Comparison of ENCODE assay signal across 8 mouse cellular contexts in the genomic region with DNA sequence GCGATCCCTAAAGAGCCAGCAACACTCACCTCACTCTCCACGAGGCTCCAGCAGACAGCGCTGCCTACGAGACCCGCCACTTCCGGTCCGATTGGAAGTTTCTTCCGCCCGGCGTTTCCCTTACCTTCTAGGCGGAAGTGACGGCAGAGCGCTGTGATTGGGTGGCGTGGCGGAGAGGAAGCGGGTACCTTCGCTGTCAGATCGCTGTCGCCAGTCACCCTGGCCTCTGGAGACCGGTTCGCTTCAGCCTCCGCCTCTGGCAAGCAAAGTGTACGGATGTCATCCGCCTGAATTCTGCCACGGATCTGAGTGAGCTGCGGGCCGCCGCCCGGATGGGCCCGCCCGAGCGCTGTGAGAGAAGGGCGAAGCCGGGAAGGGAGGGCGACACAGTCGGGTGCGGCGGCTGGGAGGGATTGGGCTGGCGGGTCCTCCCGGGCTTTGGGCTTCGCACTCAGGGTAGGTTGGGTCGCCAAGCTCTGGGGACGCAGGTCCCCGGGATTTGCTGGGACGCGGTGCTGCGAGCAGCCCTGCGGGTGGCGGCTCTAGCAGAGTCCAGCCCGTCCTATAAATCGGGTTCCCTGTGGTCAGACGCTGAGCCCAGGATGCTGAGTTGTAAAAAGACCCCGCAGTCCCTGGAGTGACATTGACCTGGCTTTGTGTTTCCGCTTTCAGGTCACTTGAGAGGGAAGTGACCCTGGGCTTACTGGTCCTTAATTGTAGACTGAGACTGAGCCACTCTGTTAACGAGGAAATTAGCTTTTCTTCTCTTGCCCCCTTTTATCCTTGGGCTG. TPM values are rescaled to one million over a fixed set of nuclear protein-coding genes. Genes with fewer than 3 reads are reported as not detected.
DNase-seq lines count a peak whose midpoint lies in the region; ATAC-seq and TF ChIP-seq lines count a peak whose summit lies in the region.

TSS of gene Gdap2 (plus strand) at position 67 of the 791 bp plus-strand sequence.
TSS of gene Wdr3 (minus strand) at position 93 of the 791 bp plus-strand sequence.

- no peaks in the 10 kb centered on the region for H3K27me3 ChIP-seq in ES-Bruce4 (ENCODE audit: control insufficient read depth, insufficient read depth, low read length, poor library complexity, severe bottlenecking)
- no peaks in the 10 kb centered on the region for H3K27me3 ChIP-seq in forebrain, embryonic 13.5 days
- H3K27me3 ChIP-seq in liver, postnatal 0 days (ENCODE audit: insufficient read depth, low read length): no peaks in the 10 kb centered on the region
- H3K27me3 ChIP-seq in neural tube, embryonic 14.5 days (ENCODE audit: control insufficient read depth, insufficient read depth, low read length): no peaks in the 10 kb centered on the region

- no peak for TF ChIP-seq CTCF in ES-Bruce4 (IDR thresholded peaks at IDR 0.05; ENCODE audit: low read depth, low read length)
- TF ChIP-seq CTCF in liver, postnatal 0 days (IDR thresholded peaks at IDR 0.05; ENCODE audit: low read depth): no peak

- H3K4me3 ChIP-seq in ES-Bruce4 (ENCODE audit: low read depth, low read length): peak within 1 kb of the TSS; percentile 91
- H3K4me3 ChIP-seq in forebrain, embryonic 13.5 days: peak within 1 kb of the TSS; percentile 75
- peak within 1 kb of the TSS; percentile 75 for H3K4me3 ChIP-seq in liver, postnatal 0 days (ENCODE audit: low read depth, low read length)
- peak within 1 kb of the TSS; percentile 83 for H3K4me3 ChIP-seq in neural tube, embryonic 14.5 days (ENCODE audit: low read depth, low read length)

- peak within 1 kb of the TSS; percentile 74 for H3K9ac ChIP-seq in ES-Bruce4 (ENCODE audit: low read depth, poor library complexity, severe bottlenecking)
- peak within 1 kb of the TSS; percentile 93 for H3K9ac ChIP-seq in forebrain, embryonic 13.5 days
- peak within 1 kb of the TSS; percentile 80 for H3K9ac ChIP-seq in liver, postnatal 0 days (replicated peaks)
- H3K9ac ChIP-seq in neural tube, embryonic 14.5 days (replicated peaks; ENCODE audit: low read depth, low read length): peak within 1 kb of the TSS; percentile 95

- 0% methylated on average over 55 of the region's 55 CpGs for WGBS in forebrain, embryonic 13.5 days
- under 1% methylated on average over 55 of the region's 55 CpGs for WGBS in large intestine, adult 2 months
- WGBS in liver, postnatal 0 days (ENCODE audit: insufficient replicate concordance): under 1% methylated on average over 55 of the region's 55 CpGs
- WGBS in neural tube, embryonic 14.5 days: under 1% methylated on average over 54 of the region's 55 CpGs

- ATAC-seq in cerebellum, adult (ENCODE audit: insufficient number of reproducible peaks, low FRiP score, low TSS enrichment): peak; percentile 99
- peak; percentile 99 for ATAC-seq in forebrain, embryonic 13.5 days
- ATAC-seq in liver, postnatal 0 days: peak; percentile 96
- peak; percentile 99 for ATAC-seq in neural tube, embryonic 14.5 days (ENCODE audit: low read depth)

- H3K27ac ChIP-seq in ES-Bruce4 (ENCODE audit: insufficient read depth, low read length): no peak within 1 kb of the TSS
- peak within 1 kb of the TSS; percentile 90 for H3K27ac ChIP-seq in forebrain, embryonic 13.5 days
- H3K27ac ChIP-seq in liver, postnatal 0 days (ENCODE audit: low read depth): peak within 1 kb of the TSS; percentile 95
- H3K27ac ChIP-seq in neural tube, embryonic 14.5 days (ENCODE audit: low read depth, low read length): peak within 1 kb of the TSS; percentile 93

- DNase-seq in heart, postnatal 10 days: peak; percentile 97 to 98
- DNase-seq in large intestine, adult 2 months (ENCODE audit: low read depth, low spot score): peak; percentile 99
- peak; percentile 96 for DNase-seq in liver, postnatal 0 days
- DNase-seq in testis, postnatal 10 days (ENCODE audit: low spot score): peak; percentile 90

- no peaks in the 10 kb centered on the region for H3K9me3 ChIP-seq in ES-Bruce4 (replicated peaks; ENCODE audit: control insufficient read depth, insufficient read depth, low read length, poor library complexity, severe bottlenecking)
- H3K9me3 ChIP-seq in forebrain, embryonic 13.5 days (replicated peaks): no peaks in the 10 kb centered on the region
- no peaks in the 10 kb centered on the region for H3K9me3 ChIP-seq in liver, postnatal 0 days (ENCODE audit: low read length)
- H3K9me3 ChIP-seq in neural tube, embryonic 14.5 days (ENCODE audit: control insufficient read depth, low read length): no peaks in the 10 kb centered on the region

- no peak for TF ChIP-seq POLR2A in ES-Bruce4 (IDR thresholded peaks at IDR 0.05; ENCODE audit: insufficient read depth, low read length)

- H3K36me3 ChIP-seq in ES-Bruce4 (ENCODE audit: control insufficient read depth, insufficient read depth, low read length, poor library complexity, severe bottlenecking): peaks cover 17% of the 10 kb centered on the region
- peaks cover 24% of the 10 kb centered on the region for H3K36me3 ChIP-seq in forebrain, embryonic 13.5 days (ENCODE audit: poor library complexity, severe bottlenecking)
- H3K36me3 ChIP-seq in liver, postnatal 0 days (replicated peaks; ENCODE audit: insufficient read depth, low read length): peaks cover 13% of the 10 kb centered on the region
- peaks cover 12% of the 10 kb centered on the region for H3K36me3 ChIP-seq in neural tube, embryonic 14.5 days (ENCODE audit: control insufficient read depth, insufficient read depth, low read length)

- H3K4me1 ChIP-seq in ES-Bruce4 (ENCODE audit: control insufficient read depth, insufficient read depth, low read length): no peaks in the 10 kb centered on the region
- H3K4me1 ChIP-seq in forebrain, embryonic 13.5 days: peaks cover 18% of the 10 kb centered on the region
- peaks cover 11% of the 10 kb centered on the region; the same call in 1 of the 2 replicates for H3K4me1 ChIP-seq in liver, postnatal 0 days (ENCODE audit: insufficient read depth)
- peaks cover 15% of the 10 kb centered on the region for H3K4me1 ChIP-seq in neural tube, embryonic 14.5 days (ENCODE audit: control insufficient read depth, insufficient read depth, low read length)

- intact Hi-C loops in heart, postnatal 10 days (cut with DNase I): no loop called here

- TF ChIP-seq EP300 in ES-Bruce4 (IDR thresholded peaks at IDR 0.05; ENCODE audit: insufficient read depth, low read depth, low read length): no peak
- no peak for TF ChIP-seq EP300 in liver, postnatal 0 days (IDR thresholded peaks at IDR 0.05; ENCODE audit: low read depth)

- peak within 1 kb of the TSS; percentile 73 for H3K4me2 ChIP-seq in forebrain, embryonic 13.5 days
- H3K4me2 ChIP-seq in liver, postnatal 0 days (ENCODE audit: low read depth, low read length): peak within 1 kb of the TSS; percentile 84
- H3K4me2 ChIP-seq in neural tube, embryonic 14.5 days (ENCODE audit: low read depth, low read length): peak within 1 kb of the TSS; percentile 84

RNA-seq across cellular contexts. Expression of gene Gdap2, which starts in this region (rescaled TPM):
- 13.5 and 14.6 TPM in 2 replicates for polyA plus RNA-seq in ES-Bruce4 (2011; ENCODE audit: insufficient read depth, insufficient read length, low read depth, missing spikeins)
- polyA plus RNA-seq in forebrain, embryonic 13.5 days (2015; fragmentation: Nextera tagmentation; extraction: Ambion mirVana): 37.2 and 39.3 TPM in 2 replicates
- 10 to 100 TPM; 14.3 to 16.7 TPM for total RNA-seq in heart, postnatal 10 days (2021)
- 10.7 and 14.8 TPM in 2 replicates for polyA plus RNA-seq in large intestine, adult 2 months (2012; rRNA removed)
- 16.0 and 17.9 TPM in 2 replicates for polyA plus RNA-seq in liver, postnatal 0 days (2015; fragmentation: Nextera tagmentation; extraction: Ambion mirVana)
- polyA plus RNA-seq in neural tube, embryonic 14.5 days (2014; fragmentation: Nextera tagmentation; extraction: Ambion mirVana): 49.2 and 49.7 TPM in 2 replicates

RNA-seq across cellular contexts. Expression of gene Wdr3, which starts in this region (rescaled TPM):
- 78.0 and 85.7 TPM in 2 replicates for polyA plus RNA-seq in ES-Bruce4 (2011; ENCODE audit: insufficient read depth, insufficient read length, low read depth, missing spikeins)
- polyA plus RNA-seq in forebrain, embryonic 13.5 days (2015; fragmentation: Nextera tagmentation; extraction: Ambion mirVana): 49.4 and 50.7 TPM in 2 replicates
- 10 to 100 TPM in 1 of 2 experiments, 1 to 10 TPM in 1; 9.5 to 15.4 TPM for total RNA-seq in heart, postnatal 10 days (2021)
- polyA plus RNA-seq in large intestine, adult 2 months (2012; rRNA removed): 7.4 and 11.2 TPM in 2 replicates
- 9.8 and 12.1 TPM in 2 replicates for polyA plus RNA-seq in liver, postnatal 0 days (2015; fragmentation: Nextera tagmentation; extraction: Ambion mirVana)
- polyA plus RNA-seq in neural tube, embryonic 14.5 days (2014; fragmentation: Nextera tagmentation; extraction: Ambion mirVana): 31.0 and 39.7 TPM in 2 replicates
